Mouse (Mus musculus) C2C12 (cell line): ENCODE results near the gene Cdc42se2. TPM values are rescaled to one million over a fixed set of nuclear protein-coding genes. Genes with fewer than 3 reads are reported as not detected.

Source experiments
- H3K27me3 ChIP-seq: one replicate; pipeline ENCODE4 v1.6.1; 2011; ENCODE audit not compliant: control insufficient read depth, insufficient read depth, insufficient read length
- H3K36me3 ChIP-seq: one replicate; pipeline ENCODE4 v1.6.1; 2011; ENCODE audit not compliant: control insufficient read depth, insufficient read depth
- H3K4me3 ChIP-seq: one replicate; pipeline ENCODE4 v1.5.1; 2011; ENCODE audit warnings: mild to moderate bottlenecking, control low read depth; ENCODE audit not compliant: poor library complexity, insufficient read depth, severe bottlenecking
- H3K79me2 ChIP-seq: one replicate; pipeline ENCODE4 v1.6.1; 2011; ENCODE audit not compliant: control insufficient read depth, insufficient read depth
- H3K79me3 ChIP-seq: one replicate; pipeline ENCODE4 v1.6.1; 2011; ENCODE audit warnings: low read depth, control low read depth
- H3ac ChIP-seq: one replicate; pipeline ENCODE3; 2011; ENCODE audit warnings: low read depth; ENCODE audit not compliant: control insufficient read depth, insufficient read length
- CEBPB ChIP-seq: IDR thresholded peaks from one replicate; pipeline ENCODE4 v1.6.1; 2011; ENCODE audit warnings: low read depth, mild to moderate bottlenecking, control low read depth, moderate library complexity
- CTCF ChIP-seq: IDR thresholded peaks from one replicate; pipeline ENCODE4 v1.5.1; 2011; ENCODE audit not compliant: control insufficient read depth, insufficient read depth, insufficient read length
- FOSL1 ChIP-seq: IDR thresholded peaks from one replicate; pipeline ENCODE4 v1.8.0; 2011; ENCODE audit warnings: mild to moderate bottlenecking, low read length; ENCODE audit not compliant: poor library complexity, insufficient read depth, severe bottlenecking
- MAX ChIP-seq: IDR thresholded peaks from one replicate; pipeline ENCODE4 v1.6.1; 2011; ENCODE audit warnings: mild to moderate bottlenecking, control low read depth
- MYOD1 ChIP-seq: IDR thresholded peaks from one replicate; pipeline ENCODE4 v1.6.1; 2011; ENCODE audit warnings: low read depth; ENCODE audit not compliant: control insufficient read depth, insufficient read length
- MYOG ChIP-seq: IDR thresholded peaks from one replicate; pipeline ENCODE4 v1.6.1; 2011; ENCODE audit not compliant: control insufficient read depth, insufficient read length; ENCODE audit errors: extremely low read depth
- USF1 ChIP-seq: IDR thresholded peaks from one replicate; pipeline ENCODE4 v1.6.1; 2011; ENCODE audit warnings: low read depth, mild to moderate bottlenecking, control low read depth, moderate library complexity
- polyA plus RNA-seq: library from polyadenylated mRNA; unstranded; fragments of >200 nt; fragmentation: generic; extraction: Trizol; gene quantifications from one replicate; pipeline ENCODE4 v1.2.1, GENCODE M21; 2012; ENCODE audit warnings: missing spikeins

The Cdc42se2 gene
- polyA plus RNA-seq, 1 experiment: 21.8 TPM

- H3K36me3 ChIP-seq: peaks cover 25% of the 10 kb centered on the region
- no peak overlapping the region for H3K4me3 ChIP-seq
- H3K79me2 ChIP-seq: peaks cover 16% of the 10 kb centered on the region
- no peak overlapping the region for H3ac ChIP-seq
- no peak for TF ChIP-seq FOSL1
- no peaks in the 10 kb centered on the region for H3K27me3 ChIP-seq
- H3K79me3 ChIP-seq: no peaks in the 10 kb centered on the region
Observed at GRCm38 (mm10) chr11:54741330-54741729, 46.1 kb downstream of the Cdc42se2 start.

DNA sequence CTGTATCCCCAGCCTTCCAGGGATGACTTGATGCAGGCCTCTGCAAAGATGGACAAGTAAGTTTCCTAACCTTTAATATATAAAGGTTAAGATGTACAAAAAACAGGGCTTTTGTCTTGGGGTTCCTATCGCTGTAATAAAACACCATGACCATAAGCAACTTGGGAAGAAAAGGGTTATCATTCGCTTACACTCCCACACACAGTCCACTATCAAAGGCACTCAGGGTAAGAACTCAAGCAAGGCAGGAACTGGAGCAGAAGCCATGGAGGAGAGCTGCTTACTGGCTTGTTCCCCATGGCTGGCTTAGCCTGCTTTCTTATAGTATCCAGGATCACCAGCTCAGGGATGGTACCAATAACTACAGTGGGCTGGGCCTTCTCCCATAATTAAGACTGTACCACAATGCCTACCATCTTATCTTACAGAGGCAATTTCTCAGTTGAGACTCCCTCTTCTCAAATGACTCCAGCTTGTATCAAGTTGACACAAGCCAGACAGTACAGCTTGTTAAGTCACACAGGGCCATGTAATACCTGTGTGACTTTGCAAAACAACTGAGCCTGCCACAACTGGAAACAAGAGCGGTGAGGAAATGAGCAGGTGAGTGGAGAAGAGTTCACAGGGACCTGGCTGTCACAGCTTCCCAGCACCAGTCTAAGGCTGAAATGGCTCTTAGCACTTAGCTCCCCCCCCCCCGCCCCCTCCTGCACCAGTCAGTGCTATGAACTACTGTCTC, 48.3 kb downstream of the Cdc42se2 start:
- H3K27me3 ChIP-seq: no peaks in the 10 kb centered on the region
- peaks cover 32% of the 10 kb centered on the region for H3K36me3 ChIP-seq
- peaks cover 11% of the 10 kb centered on the region for H3K79me2 ChIP-seq
- no peaks in the 10 kb centered on the region for H3K79me3 ChIP-seq
- TF ChIP-seq CTCF (no peak), FOSL1 (no peak), CEBPB (no peak), MAX (no peak), USF1 (no peak), MYOG (no peak), MYOD1 (no peak)
- H3ac ChIP-seq: no peak overlapping the region
- H3K4me3 ChIP-seq: no peak overlapping the region

DNA sequence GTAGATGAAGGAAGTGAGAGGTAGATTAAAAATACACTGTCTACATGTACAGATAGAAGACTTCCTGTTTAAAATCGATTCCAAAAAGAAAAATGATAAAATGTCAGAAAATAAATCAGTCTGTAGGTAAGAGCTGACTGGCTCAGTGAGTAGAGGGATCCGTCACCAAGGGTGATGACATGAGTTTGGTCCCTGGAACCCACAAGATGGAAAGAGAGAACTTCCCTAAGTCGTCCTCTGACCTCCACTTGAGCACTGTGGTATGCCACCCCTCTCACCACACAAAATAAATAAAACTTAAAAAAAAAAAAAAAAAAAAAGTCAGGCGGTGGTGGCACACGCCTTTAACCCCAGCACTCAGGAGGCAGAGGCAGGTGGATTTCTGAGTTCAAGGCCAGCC, 50.6 kb downstream of the Cdc42se2 start:
- peaks cover 36% of the 10 kb centered on the region for H3K36me3 ChIP-seq

DNA sequence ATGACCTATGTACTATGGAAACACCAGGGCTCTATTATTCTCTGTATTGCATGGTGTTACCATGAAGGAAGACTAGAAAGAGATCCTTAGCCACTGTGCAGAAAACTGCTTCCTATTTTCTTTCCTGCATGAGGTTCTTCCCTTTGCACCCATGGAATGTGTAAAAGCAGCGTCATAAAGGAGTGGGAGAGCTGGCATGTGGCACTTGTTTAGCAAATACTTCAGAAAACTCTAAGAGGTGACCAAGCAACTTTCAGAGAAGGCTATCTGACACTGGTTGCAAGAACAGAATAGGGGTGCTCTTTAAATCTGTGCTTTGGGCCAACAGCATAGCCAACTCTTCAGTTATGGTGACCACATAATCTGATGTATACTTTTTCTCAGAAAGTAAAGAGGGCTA, 52.4 kb downstream of the Cdc42se2 start:
- TF ChIP-seq CEBPB (no peak), MAX (no peak), FOSL1 (no peak), MYOD1 (no peak), CTCF (no peak), USF1 (no peak)
- Histone ChIP-seq H3K4me3 (no peak overlapping the region), H3ac (no peak overlapping the region), H3K79me2 (no peaks in the 10 kb centered on the region), H3K79me3 (no peaks in the 10 kb centered on the region), H3K36me3 (peaks cover 41% of the 10 kb centered on the region), H3K27me3 (no peaks in the 10 kb centered on the region)

More for the DNA sequence above, 50.6 kb downstream of the Cdc42se2 start:
- no peaks in the 10 kb centered on the region for H3K79me3 ChIP-seq
- H3K79me2 ChIP-seq: no peaks in the 10 kb centered on the region
- no peak overlapping the region for H3ac ChIP-seq
- TF ChIP-seq USF1 (no peak), MYOG (no peak), CEBPB (no peak), MYOD1 (no peak), CTCF (no peak), MAX (no peak)
- H3K4me3 ChIP-seq: no peak overlapping the region
- no peaks in the 10 kb centered on the region for H3K27me3 ChIP-seq

DNA sequence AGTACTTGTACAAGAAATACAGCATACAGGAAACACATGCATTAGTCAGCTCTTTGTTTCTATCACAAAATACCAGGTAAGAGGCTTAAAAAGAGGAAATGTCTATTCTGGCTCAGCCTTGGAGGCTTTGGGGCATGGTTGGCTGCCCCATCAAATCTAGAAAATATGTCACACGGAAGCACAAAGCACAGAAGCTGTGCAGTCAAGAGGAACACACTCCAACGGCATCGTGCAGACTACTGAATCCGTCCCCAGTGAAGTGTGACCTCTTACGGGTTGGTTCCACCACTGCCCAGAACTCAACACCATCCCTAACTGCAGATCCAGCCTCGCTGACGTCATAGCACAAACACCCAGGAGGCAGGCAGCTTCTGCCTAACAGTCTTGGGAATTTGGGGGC, 53.9 kb downstream of the Cdc42se2 start:
- Histone ChIP-seq H3K79me2 (no peaks in the 10 kb centered on the region), H3ac (no peak overlapping the region), H3K79me3 (no peaks in the 10 kb centered on the region), H3K36me3 (peaks cover 28% of the 10 kb centered on the region), H3K4me3 (no peak overlapping the region), H3K27me3 (no peaks in the 10 kb centered on the region)
- TF ChIP-seq CTCF (no peak), MAX (no peak), FOSL1 (no peak), MYOD1 (no peak), CEBPB (no peak), MYOG (no peak), USF1 (no peak)

DNA sequence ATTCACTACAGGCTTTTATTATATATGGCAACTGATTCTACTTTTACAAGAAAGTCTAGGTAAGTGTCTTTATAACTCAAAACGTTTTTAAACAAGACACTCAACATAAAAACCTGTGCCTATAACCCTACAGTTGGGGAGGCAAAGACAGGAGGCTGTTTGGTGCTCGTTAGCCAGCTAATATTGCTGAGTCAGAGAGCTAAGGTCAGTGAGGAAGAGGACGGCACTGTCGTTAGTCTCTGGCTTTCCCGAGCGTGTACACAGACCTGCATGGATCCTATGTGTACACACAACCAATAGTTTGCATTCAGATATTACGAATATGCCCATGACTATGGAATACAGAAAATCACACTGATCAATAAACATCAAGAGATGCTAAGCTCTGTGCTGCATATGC, 56.1 kb downstream of the Cdc42se2 start:
- H3K27me3 ChIP-seq: no peaks in the 10 kb centered on the region
- TF ChIP-seq MYOG (no peak), FOSL1 (no peak), MAX (no peak), CEBPB (no peak), CTCF (no peak), MYOD1 (no peak), USF1 (no peak)

More for the DNA sequence above, 56.1 kb downstream of the Cdc42se2 start:
- Histone ChIP-seq H3K79me2 (no peaks in the 10 kb centered on the region), H3ac (no peak overlapping the region), H3K79me3 (no peaks in the 10 kb centered on the region), H3K4me3 (no peak overlapping the region), H3K36me3 (peaks cover 24% of the 10 kb centered on the region)
